Mouse (Mus musculus) thymus, postnatal 4 days (tissue): Measurements from ENCODE around the gene Atp13a3.
"Not testable (repeated sequence)": the region's sequence is repeated elsewhere in the genome, so short reads cannot be mapped to it uniquely, and the experiment has no call there.

Source experiments
- DNase-seq: peaks from one replicate; pipeline ENCODE4 v3.0.0; 2021

Gene Atp13a3

GRCm38 (mm10) chr16:30405925-30406670 is at the start of gene Atp13a3:
Gene Atp13a3 (minus strand): TSS chr16:30405975.
- DNase-seq: no peak

GRCm38 (mm10) chr16:30453213-30453975 is 47.6 kb upstream of the Atp13a3 start:
- DNase-seq: peak; percentile 24

GRCm38 (mm10) chr16:30451174-30451573 is 45.4 kb upstream of the Atp13a3 start:
- not testable (repeated sequence) for DNase-seq

GRCm38 (mm10) chr16:30449017-30449416 is 43.2 kb upstream of the Atp13a3 start:
- no peak for DNase-seq

GRCm38 (mm10) chr16:30448169-30448568 is 42.4 kb upstream of the Atp13a3 start:
- DNase-seq: no peak

- no peak for DNase-seq
These were observed 41.9 kb upstream of the Atp13a3 start for GRCm38 (mm10) chr16:30447642-30448041.

- no peak for DNase-seq
These were observed 37.6 kb upstream of the Atp13a3 start for GRCm38 (mm10) chr16:30443411-30443810.

GRCm38 (mm10) chr16:30442451-30442850 is 36.7 kb upstream of the Atp13a3 start:
- no peak for DNase-seq

GRCm38 (mm10) chr16:30441409-30441808 is 35.6 kb upstream of the Atp13a3 start:
- DNase-seq: no peak

GRCm38 (mm10) chr16:30439841-30440240 is 34.1 kb upstream of the Atp13a3 start:
- no peak for DNase-seq

GRCm38 (mm10) chr16:30439411-30439810 is 33.6 kb upstream of the Atp13a3 start:
- no peak for DNase-seq

- no peak for DNase-seq
These were observed 30.5 kb upstream of the Atp13a3 start for GRCm38 (mm10) chr16:30436276-30436675.

- no peak for DNase-seq
These were observed 29.6 kb upstream of the Atp13a3 start for GRCm38 (mm10) chr16:30435393-30435792.

GRCm38 (mm10) chr16:30433148-30433547 is 27.4 kb upstream of the Atp13a3 start:
- no peak for DNase-seq

- DNase-seq: no peak
These were observed 26.3 kb upstream of the Atp13a3 start for GRCm38 (mm10) chr16:30432111-30432510.

GRCm38 (mm10) chr16:30430512-30431088 is 24.8 kb upstream of the Atp13a3 start:
- no peak for DNase-seq

- DNase-seq: no peak
These were observed 23.0 kb upstream of the Atp13a3 start for GRCm38 (mm10) chr16:30428753-30429260.

GRCm38 (mm10) chr16:30427466-30427865 is 21.7 kb upstream of the Atp13a3 start:
- DNase-seq: no peak

GRCm38 (mm10) chr16:30427003-30427402 is 21.2 kb upstream of the Atp13a3 start:
- no peak for DNase-seq

- no peak for DNase-seq
These were observed 20.2 kb upstream of the Atp13a3 start for GRCm38 (mm10) chr16:30425980-30426379.

GRCm38 (mm10) chr16:30424053-30424452 is 18.3 kb upstream of the Atp13a3 start:
- no peak for DNase-seq

- DNase-seq: no peak
These were observed 10.9 kb upstream of the Atp13a3 start for GRCm38 (mm10) chr16:30416707-30417106.

- no peak for DNase-seq
These were observed 10.5 kb upstream of the Atp13a3 start for GRCm38 (mm10) chr16:30416284-30416683.

GRCm38 (mm10) chr16:30412680-30413079 is 6.9 kb upstream of the Atp13a3 start:
- no peak for DNase-seq
